Mouse (Mus musculus) heart, adult 18-20 months (tissue): Measurements from ENCODE around the gene Dazap1. TPM values are rescaled to one million over a fixed set of nuclear protein-coding genes. Genes with fewer than 3 reads are reported as not detected.
A peak's percentile ranks its signal among the peaks of the same experiment; 100 is the strongest.

Experiments
- DNase-seq, 2 experiments: peaks; one replicate each; pipeline ENCODE4 v3.0.0; 2021 to 2022; ENCODE audit warnings: mixed read lengths in 1 of 2
- microRNA-seq, 2 experiments: library from miRNA; unstranded; fragments of <30 nt; microRNA quantifications; one replicate each; pipeline ENCODE4 v1.2.0; 2022
- total RNA-seq, 2 experiments: library from RNA; stranded (reverse); gene quantifications; 2 replicates each; pipeline ENCODE4 v1.2.3; 2021

Dazap1 gene
- total RNA-seq, 2 experiments from 2014 or later = 46.9 to 58.8 TPM

GRCm38 (mm10) chr10:80323261-80324119 lies 62.2 kb downstream of the Dazap1 start:
- peak; percentile 83 to 87 for DNase-seq

DNA sequence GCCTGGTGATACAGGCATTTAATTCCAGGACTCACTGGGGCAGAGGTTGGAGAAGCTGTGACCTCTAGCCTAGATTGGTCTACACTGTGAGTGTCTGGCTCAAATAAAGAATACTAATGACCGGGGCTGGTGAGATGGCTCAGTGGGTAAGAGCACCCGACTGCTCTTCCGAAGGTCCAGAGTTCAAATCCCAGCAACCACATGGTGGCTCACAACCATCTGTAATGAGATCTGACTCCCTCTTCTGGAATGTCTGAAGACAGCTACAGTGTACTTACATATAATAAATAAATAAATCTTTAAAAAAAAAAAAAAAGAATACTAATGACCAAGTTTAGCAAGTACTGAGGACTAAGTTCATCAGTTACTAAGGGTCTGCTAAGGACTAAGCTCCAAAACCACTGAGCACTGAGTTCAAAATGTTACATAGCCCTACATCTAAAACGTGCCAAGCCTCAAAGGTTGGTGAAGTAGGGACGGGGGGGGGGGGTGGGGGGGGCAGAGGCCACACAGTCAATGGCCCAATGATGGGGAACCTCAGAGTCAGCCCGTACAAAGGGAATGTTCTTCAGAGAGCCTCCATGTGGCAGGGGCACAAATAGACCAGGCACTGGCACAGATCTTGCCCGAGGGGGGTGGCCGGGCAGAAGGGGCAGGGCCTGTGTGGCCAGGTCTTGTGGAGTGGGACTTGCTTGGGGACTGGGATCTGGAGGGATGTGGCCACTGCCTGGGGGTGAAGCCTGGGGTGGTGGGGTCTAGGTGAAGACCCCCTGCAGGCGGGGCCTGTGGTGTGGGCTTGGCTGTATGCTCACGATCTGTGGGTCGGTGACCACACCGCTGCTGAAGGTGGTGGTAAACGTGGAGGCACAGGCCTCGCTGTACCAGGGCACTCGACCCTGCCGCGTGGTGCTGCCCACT lies 63.1 kb downstream of the Dazap1 start:
- peak in 1 of 2 experiments; percentile 51 for DNase-seq

GRCm38 (mm10) chr10:80325045-80325444 lies 63.8 kb downstream of the Dazap1 start:
- no peak for DNase-seq

- peak; percentile 90 to 95 for DNase-seq
These were observed 68.2 kb downstream of the Dazap1 start, which contains the start of the genes Pcsk4 and Reep6 for GRCm38 (mm10) chr10:80329273-80330081. Pcsk4 (minus strand) TSS chr10:80329498. Reep6 (plus strand) TSS chr10:80329953.

- no peak for DNase-seq
These were observed 68.8 kb downstream of the Dazap1 start for GRCm38 (mm10) chr10:80330084-80330483.

DNA sequence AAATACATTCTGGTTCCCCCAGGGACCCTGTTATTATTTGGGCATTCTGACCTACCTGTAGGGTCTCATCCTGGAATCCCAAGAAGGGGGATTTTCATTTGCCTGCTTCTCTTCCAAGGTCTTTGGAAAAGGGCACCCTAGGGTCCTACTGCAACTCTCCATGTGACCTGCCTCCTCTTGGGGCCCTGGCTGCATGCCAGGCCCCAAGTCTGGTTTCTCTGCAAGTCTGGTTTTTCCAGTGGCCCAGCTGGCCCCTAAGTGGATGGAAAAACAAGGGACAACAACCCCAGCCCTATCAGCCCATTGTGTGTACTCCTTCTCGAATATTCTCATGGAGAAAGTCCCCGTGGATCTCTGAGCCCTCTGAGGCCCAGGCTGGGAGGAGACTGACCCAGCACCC lies 69.6 kb downstream of the Dazap1 start:
- no peak for DNase-seq

GRCm38 (mm10) chr10:80331636-80332524 lies 70.6 kb downstream of the Dazap1 start:
- DNase-seq = no peak

DNA sequence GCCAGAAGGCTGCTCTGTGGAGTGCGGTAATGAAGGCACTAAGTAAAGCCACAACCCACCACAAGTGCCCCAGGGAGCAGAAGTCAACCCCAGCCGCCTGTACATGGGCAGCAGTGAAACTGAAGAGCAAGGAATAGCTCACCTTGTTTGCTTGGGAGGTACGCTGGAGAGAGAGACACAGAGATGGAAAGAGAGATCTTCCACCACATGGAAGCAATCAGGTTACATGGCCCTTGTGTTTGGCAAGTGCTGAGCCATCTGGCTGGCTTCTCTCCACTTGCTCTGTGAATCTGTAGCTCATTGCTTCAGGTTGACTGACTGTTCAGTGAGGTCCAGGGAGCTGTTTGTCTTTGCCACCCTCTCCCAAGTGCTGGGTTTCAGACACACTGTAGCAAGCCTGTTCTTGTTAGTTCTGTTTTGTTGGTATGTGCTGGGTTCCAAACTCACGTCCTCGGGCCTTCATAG lies 71.3 kb downstream of the Dazap1 start:
- DNase-seq = no peak

- no peak for DNase-seq
These were observed 75.0 kb downstream of the Dazap1 start for GRCm38 (mm10) chr10:80336263-80336662.

Small RNAs within 50 kb of the gene (microRNA-seq; reads per million reads assigned to microRNA genes)
- gene Mir6911 = 1.4 to 1.9 reads per million in 2 experiments

Other genes with a start within 250 kb of the Dazap1 start
- 1 to 10 TPM; 3.1 to 8.7 TPM for gene Arhgap45, start 244.8 kb upstream of the Dazap1 start, total RNA-seq
- 10 to 100 TPM; 92.9 to 97.6 TPM for gene Polr2e, start 221.7 kb upstream of the Dazap1 start, total RNA-seq
- gene Gpx4, start 214.3 kb upstream of the Dazap1 start, total RNA-seq = 1,000 to 10,000 TPM in 1 of 2 experiments, 100 to 1,000 TPM in 1; 983 to 1,022 TPM
- 10 to 100 TPM in 1 of 2 experiments, 1 to 10 TPM in 1; 9.0 to 10.1 TPM for gene Sbno2, start 155.9 kb upstream of the Dazap1 start, total RNA-seq
- gene Stk11, start 145.7 kb upstream of the Dazap1 start, total RNA-seq = 100 to 1,000 TPM; 127 to 149 TPM
- gene Atp5d, start 122.9 kb upstream of the Dazap1 start, total RNA-seq = 1,000 to 10,000 TPM; 1,096 to 1,108 TPM
- gene Cbarp, start 120.7 kb upstream of the Dazap1 start, total RNA-seq = 1 to 10 TPM; 2.7 to 3.1 TPM
- 100 to 1,000 TPM; 117 to 125 TPM for gene Midn, start 113.2 kb upstream of the Dazap1 start, total RNA-seq
- gene Cirbp, start 95.5 kb upstream of the Dazap1 start, total RNA-seq = 10 to 100 TPM; 46.3 to 54.9 TPM
- gene 1600002K03Rik, start 88.5 kb upstream of the Dazap1 start, total RNA-seq = 1 to 10 TPM; 4.2 to 5.7 TPM
- gene Efna2, start 82.0 kb upstream of the Dazap1 start, total RNA-seq = 1 to 10 TPM in 1 of 2 experiments, under 1 TPM in 1; 0.98 to 1.3 TPM
- 10 to 100 TPM; 11.4 to 14.2 TPM for gene Mum1, start 35.1 kb upstream of the Dazap1 start, total RNA-seq
- 1,000 to 10,000 TPM; 1,019 to 1,055 TPM for gene Ndufs7, start 12.4 kb upstream of the Dazap1 start, total RNA-seq
- 10 to 100 TPM in 1 of 2 experiments, 1 to 10 TPM in 1; 8.9 to 14.8 TPM for gene Gamt, start 474 bp upstream of the Dazap1 start, total RNA-seq
- gene Rps15, start 31.0 kb downstream of the Dazap1 start, total RNA-seq = 100 to 1,000 TPM; 745 to 872 TPM
- gene Apc2, start 34.5 kb downstream of the Dazap1 start, total RNA-seq = 1 to 10 TPM; 2.6 to 2.8 TPM
- 10 to 100 TPM; 15.8 to 16.6 TPM for gene 2310011J03Rik, start 59.1 kb downstream of the Dazap1 start, total RNA-seq
- gene Pcsk4, start 68.0 kb downstream of the Dazap1 start, total RNA-seq = 1 to 10 TPM; 1.3 TPM
- 1 to 10 TPM; 4.8 to 5.3 TPM for gene Reep6, start 68.5 kb downstream of the Dazap1 start, total RNA-seq
- gene Adamtsl5, start 86.9 kb downstream of the Dazap1 start, total RNA-seq = 10 to 100 TPM; 75.6 to 80.1 TPM
- gene Plk5, start 95.0 kb downstream of the Dazap1 start, total RNA-seq = 1 to 10 TPM in 1 of 2 experiments, under 1 TPM in 1; 0.69 to 1.2 TPM
- 1 to 10 TPM; 6.4 to 7.8 TPM for gene Mex3d, start 126.2 kb downstream of the Dazap1 start, total RNA-seq
- 10 to 100 TPM; 93.3 to 97.7 TPM for gene Mbd3, start 138.1 kb downstream of the Dazap1 start, total RNA-seq
- gene Uqcr11, start 145.3 kb downstream of the Dazap1 start, total RNA-seq = 1,000 to 10,000 TPM; 1,809 to 1,881 TPM
- 10 to 100 TPM; 15.6 to 17.3 TPM for gene Tcf3, start 172.2 kb downstream of the Dazap1 start, total RNA-seq
- gene Onecut3, start 233.3 kb downstream of the Dazap1 start, total RNA-seq = under 1 TPM in 1 of 2 experiments, not detected in 1; 0.05 TPM